ENCODE assay signal across 18 mouse cellular contexts in genomic region chr6:106465766-106466165, GRCm38 (mm10).
DNase-seq lines count a peak whose midpoint lies in the region; ATAC-seq and TF ChIP-seq lines count a peak whose summit lies in the region.
"Had no signal": no experiment of that assay in that cellular context is flagged by ENCODE, and none has a peak within 500 bp of the region (broad histone marks: within the 10 kb centered on the region; RNA-seq: fewer than 3 reads in every experiment).

No protein-coding gene starts in this region.

- H3K36me3 ChIP-seq in forebrain, embryonic 13.5 days (ENCODE audit: poor library complexity, severe bottlenecking): no peaks in the 10 kb centered on the region
- no peaks in the 10 kb centered on the region for H3K36me3 ChIP-seq in forebrain, postnatal 0 days (ENCODE audit: insufficient read depth)
- H3K36me3 ChIP-seq in forebrain, embryonic 14.5 days (ENCODE audit: control insufficient read depth, insufficient read depth, low read length): no peaks in the 10 kb centered on the region
- H3K36me3 ChIP-seq in midbrain, embryonic 15.5 days (replicated peaks): no peaks in the 10 kb centered on the region
- no peaks in the 10 kb centered on the region for H3K36me3 ChIP-seq in intestine, postnatal 0 days (ENCODE audit: control insufficient read depth, insufficient read depth)
- H3K36me3 ChIP-seq: neural tube, embryonic 15.5 days had no signal

- H3K9ac ChIP-seq in forebrain, embryonic 13.5 days: no peak overlapping the region
- H3K9ac ChIP-seq in forebrain, postnatal 0 days: no peak overlapping the region
- no peak overlapping the region for H3K9ac ChIP-seq in forebrain, embryonic 14.5 days (ENCODE audit: low read length)
- no peak overlapping the region for H3K9ac ChIP-seq in midbrain, embryonic 15.5 days
- H3K9ac ChIP-seq in intestine, postnatal 0 days (ENCODE audit: low read depth, low read length): no peak overlapping the region
- H3K9ac ChIP-seq: neural tube, embryonic 15.5 days had no signal

- peak; percentile 50; the same call in 1 of the 2 replicates for ATAC-seq in forebrain, embryonic 13.5 days
- no peak for ATAC-seq in forebrain, postnatal 0 days
- peak; percentile 64 for ATAC-seq in forebrain, embryonic 14.5 days
- ATAC-seq in midbrain, embryonic 15.5 days (replicated peaks): 0 out of 2 replicates have a peak, but pooled peaks have one; percentile 55
- no peak for ATAC-seq in intestine, postnatal 0 days

- H3K4me3 ChIP-seq in forebrain, embryonic 13.5 days: no peak overlapping the region
- H3K4me3 ChIP-seq in forebrain, postnatal 0 days (ENCODE audit: low read depth, low read length): no peak overlapping the region
- H3K4me3 ChIP-seq in forebrain, embryonic 14.5 days (ENCODE audit: low read depth, low read length): no peak overlapping the region
- H3K4me3 ChIP-seq in midbrain, embryonic 15.5 days: no peak overlapping the region
- no peak overlapping the region for H3K4me3 ChIP-seq in intestine, postnatal 0 days (ENCODE audit: low read depth, low read length)
- H3K4me3 ChIP-seq: gastrocnemius, adult 2 months; myocyte; neural tube, embryonic 15.5 days had no signal

- DNase-seq in forebrain, postnatal 0 days: no peak
- peak; percentile 74 for DNase-seq in brain, embryonic 14.5 days (ENCODE audit: low read depth)
- DNase-seq in forebrain, embryonic 14.5 days (ENCODE audit: low spot score): peak; percentile 71
- no peak for DNase-seq in kidney, adult 11 months
- DNase-seq: cerebellum, adult 8-10 months; gastrocnemius, adult 2 months; heart, postnatal 10 days; kidney, adult 9 months; kidney, postnatal 25 days; lung, postnatal 14 days; right cerebral cortex, postnatal 4 days had no signal

- H3K27me3 ChIP-seq in forebrain, embryonic 13.5 days: no peaks in the 10 kb centered on the region
- no peaks in the 10 kb centered on the region for H3K27me3 ChIP-seq in forebrain, postnatal 0 days (ENCODE audit: insufficient read depth, low read length)
- no peaks in the 10 kb centered on the region for H3K27me3 ChIP-seq in forebrain, embryonic 14.5 days (replicated peaks; ENCODE audit: control insufficient read depth, insufficient read depth, low read length)
- no peaks in the 10 kb centered on the region for H3K27me3 ChIP-seq in midbrain, embryonic 15.5 days (replicated peaks)
- H3K27me3 ChIP-seq in intestine, postnatal 0 days (replicated peaks; ENCODE audit: control insufficient read depth, insufficient read depth, low read length): no peaks in the 10 kb centered on the region
- H3K27me3 ChIP-seq: neural tube, embryonic 15.5 days had no signal

- no peak for TF ChIP-seq CTCF in forebrain, postnatal 0 days (IDR thresholded peaks at IDR 0.05; ENCODE audit: low read depth)
- TF ChIP-seq CTCF in brain, embryonic 14.5 days (IDR thresholded peaks at IDR 0.05; ENCODE audit: borderline replicate concordance, extremely low read depth, insufficient read depth, insufficient read length): no peak
- TF ChIP-seq CTCF in intestine, postnatal 0 days (IDR thresholded peaks at IDR 0.05; ENCODE audit: low read depth): no peak

- no peak overlapping the region for H3K4me2 ChIP-seq in forebrain, embryonic 13.5 days
- H3K4me2 ChIP-seq in forebrain, postnatal 0 days (ENCODE audit: low read depth): no peak overlapping the region
- no peak overlapping the region for H3K4me2 ChIP-seq in forebrain, embryonic 14.5 days (ENCODE audit: low read length)
- H3K4me2 ChIP-seq in midbrain, embryonic 15.5 days: no peak overlapping the region
- no peak overlapping the region for H3K4me2 ChIP-seq in intestine, postnatal 0 days (replicated peaks; ENCODE audit: low read depth)
- H3K4me2 ChIP-seq: heart, embryonic 11.5 days; neural tube, embryonic 15.5 days had no signal

- H3K9me3 ChIP-seq in forebrain, embryonic 13.5 days (replicated peaks): no peaks in the 10 kb centered on the region
- no peaks in the 10 kb centered on the region for H3K9me3 ChIP-seq in forebrain, postnatal 0 days (ENCODE audit: low read length)
- H3K9me3 ChIP-seq in forebrain, embryonic 14.5 days (replicated peaks; ENCODE audit: control insufficient read depth, low read length): no peaks in the 10 kb centered on the region
- H3K9me3 ChIP-seq in midbrain, embryonic 15.5 days: no peaks in the 10 kb centered on the region
- no peaks in the 10 kb centered on the region for H3K9me3 ChIP-seq in intestine, postnatal 0 days (ENCODE audit: control insufficient read depth)
- H3K9me3 ChIP-seq: neural tube, embryonic 15.5 days had no signal

- H3K27ac ChIP-seq in forebrain, embryonic 13.5 days: no peak overlapping the region
- no peak overlapping the region for H3K27ac ChIP-seq in forebrain, postnatal 0 days (ENCODE audit: low read depth, low read length)
- no peak overlapping the region for H3K27ac ChIP-seq in forebrain, embryonic 14.5 days (ENCODE audit: low read depth, low read length)
- no peak overlapping the region for H3K27ac ChIP-seq in midbrain, embryonic 15.5 days
- H3K27ac ChIP-seq in intestine, postnatal 0 days (ENCODE audit: low read depth, low read length): no peak overlapping the region
- H3K27ac ChIP-seq: gastrocnemius, adult 2 months; stomach, postnatal 0 days had no signal

- peaks cover 6% of the 10 kb centered on the region for H3K4me1 ChIP-seq in forebrain, embryonic 13.5 days
- H3K4me1 ChIP-seq in forebrain, postnatal 0 days (ENCODE audit: insufficient read depth): no peaks in the 10 kb centered on the region
- peaks cover 4% of the 10 kb centered on the region; the same call in 1 of the 2 replicates for H3K4me1 ChIP-seq in forebrain, embryonic 14.5 days (ENCODE audit: control insufficient read depth, insufficient read depth, low read length)
- H3K4me1 ChIP-seq in midbrain, embryonic 15.5 days: peaks cover 6% of the 10 kb centered on the region
- no peaks in the 10 kb centered on the region for H3K4me1 ChIP-seq in intestine, postnatal 0 days (replicated peaks; ENCODE audit: control insufficient read depth, insufficient read depth, low read length)

- WGBS in forebrain, embryonic 13.5 days: 11% methylated on average over 2 of the region's 2 CpGs
- 10% methylated on average over 2 of the region's 2 CpGs for WGBS in forebrain, postnatal 0 days
- WGBS in forebrain, embryonic 14.5 days: 3% methylated on average over 2 of the region's 2 CpGs
- 8% methylated on average over 2 of the region's 2 CpGs for WGBS in midbrain, embryonic 15.5 days
- 13% methylated on average over 2 of the region's 2 CpGs for WGBS in intestine, postnatal 0 days

- no peak for TF ChIP-seq POLR2A in brain, embryonic 14.5 days (IDR thresholded peaks at IDR 0.05; ENCODE audit: borderline replicate concordance, extremely low read depth, insufficient read depth, insufficient read length, poor library complexity, severe bottlenecking)

Comparison
In these comparisons a context has a peak if more than half of its experiments do, and no peak if none do; other contexts are left out.
1. ATAC-seq: peak in forebrain, embryonic 13.5 days (single experiment), forebrain, embryonic 14.5 days (single experiment) and midbrain, embryonic 15.5 days (single experiment); none in forebrain, postnatal 0 days (single experiment) and intestine, postnatal 0 days (single experiment).
2. DNase-seq: peak in brain, embryonic 14.5 days (single experiment) and forebrain, embryonic 14.5 days (single experiment); none in forebrain, postnatal 0 days (single experiment) and kidney, adult 11 months (single experiment).